Mouse (Mus musculus) hindbrain, embryonic 15.5 days (tissue): Measurements from ENCODE around the gene Dnajc1. TPM values are rescaled to one million over a fixed set of nuclear protein-coding genes. Genes with fewer than 3 reads are reported as not detected.

Experiments used
- ATAC-seq: fragments of 200-750 bp; cut with Nextera tagmentation; 2 replicates; pipeline ENCODE4 v1.8.0; 2017; ENCODE audit warnings: low read depth, moderate number of reproducible peaks, moderate TSS enrichment; ENCODE audit not compliant: low FRiP score
- H3K27ac ChIP-seq: fragments of 300-500 bp; sonication (generic); replicated peaks from 2 replicates; pipeline ENCODE4 v1.5.1; 2015; ENCODE audit warnings: mild to moderate bottlenecking, inconsistent platforms
- H3K27me3 ChIP-seq: fragments of 300-500 bp; sonication (generic); 2 replicates; pipeline ENCODE4 v1.6.1; 2015; ENCODE audit warnings: control low read depth, inconsistent platforms
- H3K36me3 ChIP-seq: fragments of 300-500 bp; sonication (generic); 2 replicates; pipeline ENCODE4 v1.6.1; 2015; ENCODE audit warnings: control low read depth, inconsistent platforms
- H3K4me1 ChIP-seq: fragments of 300-500 bp; sonication (generic); replicated peaks from 2 replicates; pipeline ENCODE4 v1.6.1; 2015; ENCODE audit warnings: control low read depth, inconsistent platforms
- H3K4me2 ChIP-seq: fragments of 300-500 bp; sonication (generic); 2 replicates; pipeline ENCODE4 v1.6.1; 2015; ENCODE audit warnings: moderate library complexity, mild to moderate bottlenecking, inconsistent platforms
- H3K4me3 ChIP-seq: fragments of 300-500 bp; sonication (generic); 2 replicates; pipeline ENCODE4 v1.5.1; 2015; ENCODE audit warnings: mild to moderate bottlenecking, inconsistent platforms
- H3K9ac ChIP-seq: fragments of 300-500 bp; sonication (generic); 2 replicates; pipeline ENCODE4 v1.6.1; 2015; ENCODE audit warnings: inconsistent platforms
- H3K9me3 ChIP-seq: fragments of 300-500 bp; sonication (generic); 2 replicates; pipeline ENCODE4 v1.6.1; 2016; ENCODE audit warnings: control low read depth, inconsistent platforms
- WGBS: fragments of 180-500 bp; shearing (Covaris S2); methylation state at CpG from one replicate; pipeline ENCODE4 v1.1.7; 2015; 5-methylcytosine and 5-hydroxymethylcytosine counted together
- polyA plus RNA-seq: library from polyadenylated mRNA; unstranded; fragments of >200 nt; fragmentation: Nextera tagmentation; extraction: Ambion mirVana; gene quantifications from 2 replicates; pipeline ENCODE4 v1.2.1, GENCODE M21; 2015

Dnajc1 gene
- polyA plus RNA-seq, 1 experiment from 2014 or later, result 19.0 TPM

- no peak overlapping the region for H3K27ac ChIP-seq
- no peak overlapping the region for H3K9ac ChIP-seq
- ATAC-seq, result no peak
- H3K4me1 ChIP-seq, result 0 out of 2 replicates have a peak, but pooled peaks cover 5% of the 10 kb centered on the region
- peaks cover 46% of the 10 kb centered on the region for H3K36me3 ChIP-seq
- H3K4me3 ChIP-seq, result no peak overlapping the region
- 74% methylated on average over 2 of the region's 2 CpGs for WGBS
- no peaks in the 10 kb centered on the region for H3K27me3 ChIP-seq
- H3K9me3 ChIP-seq, result no peaks in the 10 kb centered on the region
- H3K4me2 ChIP-seq, result no peak overlapping the region
Observed at GRCm38 (mm10) chr2:18214031-18214430, 178.6 kb downstream of the Dnajc1 start.

GRCm38 (mm10) chr2:18209948-18210347 lies 182.7 kb downstream of the Dnajc1 start:
- Histone ChIP-seq H3K27ac (no peak overlapping the region), H3K4me1 (peaks cover 4% of the 10 kb centered on the region), H3K9me3 (no peaks in the 10 kb centered on the region), H3K9ac (no peak overlapping the region), H3K4me2 (no peak overlapping the region), H3K27me3 (no peaks in the 10 kb centered on the region), H3K36me3 (peaks cover 46% of the 10 kb centered on the region), H3K4me3 (no peak overlapping the region)
- no peak for ATAC-seq
- WGBS, result 83% methylated on average over 4 of the region's 4 CpGs

GRCm38 (mm10) chr2:18209211-18209823 lies 183.3 kb downstream of the Dnajc1 start:
- Histone ChIP-seq H3K9ac (no peak overlapping the region), H3K27me3 (no peaks in the 10 kb centered on the region), H3K27ac (no peak overlapping the region), H3K36me3 (peaks cover 47% of the 10 kb centered on the region), H3K4me3 (no peak overlapping the region), H3K4me1 (peaks cover 4% of the 10 kb centered on the region), H3K4me2 (no peak overlapping the region), H3K9me3 (no peaks in the 10 kb centered on the region)
- ATAC-seq, result no peak
- 87% methylated on average over 7 of the region's 7 CpGs for whole genome bisulfite sequencing

- no peak overlapping the region for H3K9ac ChIP-seq
- H3K27ac ChIP-seq, result no peak overlapping the region
- no peaks in the 10 kb centered on the region for H3K9me3 ChIP-seq
- H3K27me3 ChIP-seq, result no peaks in the 10 kb centered on the region
- 79% methylated on average over 6 of the region's 6 CpGs for WGBS
- no peak for ATAC-seq
- H3K36me3 ChIP-seq, result peaks cover 44% of the 10 kb centered on the region
- peaks cover 4% of the 10 kb centered on the region for H3K4me1 ChIP-seq
- no peak overlapping the region for H3K4me3 ChIP-seq
- H3K4me2 ChIP-seq, result no peak overlapping the region
Observed at GRCm38 (mm10) chr2:18208578-18208977, 184.1 kb downstream of the Dnajc1 start.

- H3K4me1 ChIP-seq, result peaks cover 4% of the 10 kb centered on the region
- ATAC-seq, result peak; percentile 54
- H3K36me3 ChIP-seq, result peaks cover 41% of the 10 kb centered on the region
- H3K9ac ChIP-seq, result no peak overlapping the region
- H3K9me3 ChIP-seq, result no peaks in the 10 kb centered on the region
- no peak overlapping the region for H3K4me2 ChIP-seq
- H3K27me3 ChIP-seq, result no peaks in the 10 kb centered on the region
- 61% methylated on average over 10 of the region's 10 CpGs for WGBS
- no peak overlapping the region for H3K4me3 ChIP-seq
- no peak overlapping the region for H3K27ac ChIP-seq
Observed at GRCm38 (mm10) chr2:18206811-18207210, 185.8 kb downstream of the Dnajc1 start.

GRCm38 (mm10) chr2:18205118-18205517 lies 187.5 kb downstream of the Dnajc1 start:
- H3K4me2 ChIP-seq, result no peak overlapping the region
- 75% methylated on average over 3 of the region's 3 CpGs for WGBS
- ATAC-seq, result no peak
- H3K27me3 ChIP-seq, result no peaks in the 10 kb centered on the region
- H3K36me3 ChIP-seq, result peaks cover 37% of the 10 kb centered on the region
- no peak overlapping the region for H3K9ac ChIP-seq
- no peak overlapping the region for H3K27ac ChIP-seq
- peaks cover 4% of the 10 kb centered on the region for H3K4me1 ChIP-seq
- no peaks in the 10 kb centered on the region for H3K9me3 ChIP-seq
- H3K4me3 ChIP-seq, result no peak overlapping the region

GRCm38 (mm10) chr2:18202923-18203322 lies 189.7 kb downstream of the Dnajc1 start:
- Histone ChIP-seq H3K27ac (no peak overlapping the region), H3K27me3 (no peaks in the 10 kb centered on the region), H3K4me1 (peaks cover 4% of the 10 kb centered on the region), H3K4me2 (no peak overlapping the region), H3K9ac (no peak overlapping the region), H3K36me3 (peaks cover 40% of the 10 kb centered on the region), H3K4me3 (no peak overlapping the region), H3K9me3 (no peaks in the 10 kb centered on the region)
- WGBS, result 92% methylated on average over 4 of the region's 4 CpGs
- no peak for ATAC-seq

- no peak for ATAC-seq
- H3K27me3 ChIP-seq, result no peaks in the 10 kb centered on the region
- no peak overlapping the region for H3K9ac ChIP-seq
- H3K4me3 ChIP-seq, result no peak overlapping the region
- no peak overlapping the region for H3K4me2 ChIP-seq
- WGBS, result 92% methylated on average over 1 of the region's 1 CpGs
- H3K4me1 ChIP-seq, result peaks cover 4% of the 10 kb centered on the region
- H3K36me3 ChIP-seq, result peaks cover 39% of the 10 kb centered on the region
- no peak overlapping the region for H3K27ac ChIP-seq
- no peaks in the 10 kb centered on the region for H3K9me3 ChIP-seq
Observed at GRCm38 (mm10) chr2:18201820-18202462, 190.7 kb downstream of the Dnajc1 start.

- 0 out of 2 replicates have a peak, but pooled peaks have one; percentile 51 for ATAC-seq
- peaks cover 13% of the 10 kb centered on the region for H3K36me3 ChIP-seq
- WGBS, result 64% methylated on average over 3 of the region's 3 CpGs
- H3K27me3 ChIP-seq, result no peaks in the 10 kb centered on the region
- no peaks in the 10 kb centered on the region for H3K4me1 ChIP-seq
- H3K27ac ChIP-seq, result no peak overlapping the region
- no peak overlapping the region for H3K4me3 ChIP-seq
- no peaks in the 10 kb centered on the region for H3K9me3 ChIP-seq
- no peak overlapping the region for H3K4me2 ChIP-seq
- no peak overlapping the region for H3K9ac ChIP-seq
Observed at GRCm38 (mm10) chr2:18195691-18196396, 196.8 kb downstream of the Dnajc1 start.

- H3K9ac ChIP-seq, result no peak overlapping the region
- H3K4me2 ChIP-seq, result no peak overlapping the region
- no peak overlapping the region for H3K27ac ChIP-seq
- H3K27me3 ChIP-seq, result no peaks in the 10 kb centered on the region
- no peaks in the 10 kb centered on the region for H3K9me3 ChIP-seq
- no peak overlapping the region for H3K4me3 ChIP-seq
- 85% methylated on average over 4 of the region's 4 CpGs for WGBS
- H3K36me3 ChIP-seq, result peaks cover 13% of the 10 kb centered on the region
- no peaks in the 10 kb centered on the region for H3K4me1 ChIP-seq
- no peak for ATAC-seq
Observed at GRCm38 (mm10) chr2:18195285-18195684, 197.3 kb downstream of the Dnajc1 start.

- 99% methylated on average over 2 of the region's 2 CpGs for WGBS
- Histone ChIP-seq H3K4me1 (no peaks in the 10 kb centered on the region), H3K36me3 (peaks cover 16% of the 10 kb centered on the region), H3K4me2 (no peak overlapping the region), H3K27ac (no peak overlapping the region), H3K9ac (no peak overlapping the region), H3K9me3 (no peaks in the 10 kb centered on the region), H3K27me3 (no peaks in the 10 kb centered on the region), H3K4me3 (no peak overlapping the region)
- ATAC-seq, result no peak
Observed at GRCm38 (mm10) chr2:18188367-18188766, 204.3 kb downstream of the Dnajc1 start.

- H3K9me3 ChIP-seq, result no peaks in the 10 kb centered on the region
Observed at GRCm38 (mm10) chr2:18183079-18183478, 209.6 kb downstream of the Dnajc1 start.

More at GRCm38 (mm10) chr2:18183079-18183478, 209.6 kb downstream of the Dnajc1 start:
- Histone ChIP-seq H3K36me3 (peaks cover 14% of the 10 kb centered on the region), H3K9ac (no peak overlapping the region), H3K27me3 (no peaks in the 10 kb centered on the region), H3K27ac (no peak overlapping the region), H3K4me2 (no peak overlapping the region), H3K4me3 (no peak overlapping the region), H3K4me1 (no peaks in the 10 kb centered on the region)
- no peak for ATAC-seq
